In the genomic region with DNA sequence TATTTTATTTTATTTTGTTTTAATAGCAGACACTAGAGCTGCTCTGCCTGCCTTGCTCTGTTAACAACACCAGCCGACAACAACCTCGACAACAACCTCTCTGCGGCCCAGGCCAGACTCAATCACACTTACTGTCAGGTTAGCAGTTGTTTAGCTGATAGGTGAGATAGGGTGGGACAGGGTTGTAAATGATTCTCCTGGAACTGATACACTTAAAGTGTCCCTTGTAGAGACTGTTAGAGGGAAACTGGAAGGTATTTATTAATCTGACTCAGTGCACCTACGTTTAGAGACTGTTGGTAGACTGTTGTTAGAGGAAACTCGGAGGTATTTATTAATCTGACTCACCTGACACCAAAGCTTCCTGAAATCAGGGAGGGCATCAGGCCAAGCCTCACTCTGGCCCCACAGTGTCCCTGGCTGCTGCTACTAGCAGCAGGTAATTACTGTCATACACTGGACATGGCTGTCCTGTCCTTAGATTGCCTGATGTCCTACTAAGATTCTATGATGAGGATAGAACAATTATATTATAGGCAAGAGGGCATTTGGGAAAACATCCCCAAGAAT, we compare ENCODE assay signal across 22 mouse cellular contexts. TPM values are rescaled to one million over a fixed set of nuclear protein-coding genes. Genes with fewer than 3 reads are reported as not detected.
DNase-seq lines count a peak whose midpoint lies in the region; ATAC-seq lines count a peak whose summit lies in the region.
"Had no signal": no experiment of that assay in that cellular context is flagged by ENCODE, and none has a peak within 500 bp of the region (broad histone marks: within the 10 kb centered on the region; RNA-seq: fewer than 3 reads in every experiment).

No protein-coding gene starts in this region.

- ATAC-seq in erythroblast, adult 5-6 weeks (replicated peaks; ENCODE audit: low FRiP score, poor library complexity, severe bottlenecking) = 0 out of 2 replicates have a peak, but pooled peaks have one; percentile 39
- ATAC-seq: activated CD4-positive, CD25-positive, alpha-beta regulatory T cell, adult 4 months; CD4-positive, CD25-positive, alpha-beta regulatory T cell, adult 4 months; Patski had no signal

- peak; percentile 28 to 50 for DNase-seq in cerebellum, postnatal 14 days
- no peak for DNase-seq in cerebellum, adult 18-20 months
- DNase-seq in kidney, adult 8-10 months = peak; percentile 57 to 64
- peak; percentile 60 for DNase-seq in kidney, postnatal 25 days
- DNase-seq in T-cell, adult 2 months (ENCODE audit: low spot score) = no peak
- DNase-seq in layer of hippocampus, adult 11-12 months (ENCODE audit: low spot score) = no peak
- DNase-seq in layer of hippocampus, adult 9-11 months = no peak
- DNase-seq: adrenal gland, postnatal 25 days; cerebellum, adult 11-12 months; cerebellum, postnatal 36 days; gastrocnemius, postnatal 10 days; heart, adult 11 months; heart, postnatal 4 days; layer of hippocampus, postnatal 36 days; lung, embryonic 14.5 days; right cerebral cortex, adult 18-20 months; thymus, adult 2 months had no signal

RNA-seq across cellular contexts. Expression of a gene that starts 21.4 kb away (rescaled TPM):
- total RNA-seq in erythroblast, adult 5-6 weeks (2015; ENCODE audit: low replicate concordance) = not detected in 2 replicates
- total RNA-seq in erythroblast, adult 5-6 weeks (2017; ENCODE audit: low replicate concordance) = not detected in 2 replicates
- total RNA-seq: monocyte, adult 5-6 weeks had no signal

RNA-seq across cellular contexts. Expression of a gene that starts 37.1 kb away (rescaled TPM):
- 0.77 and 3.3 TPM in 2 replicates for total RNA-seq in erythroblast, adult 5-6 weeks (2015; ENCODE audit: low replicate concordance)
- 2.0 and 3.1 TPM in 2 replicates for total RNA-seq in erythroblast, adult 5-6 weeks (2017; ENCODE audit: low replicate concordance)

RNA-seq across cellular contexts. Expression of a gene that starts 41.2 kb away (rescaled TPM):
- 3.8 and 8.4 TPM in 2 replicates for total RNA-seq in erythroblast, adult 5-6 weeks (2015; ENCODE audit: low replicate concordance)
- total RNA-seq in erythroblast, adult 5-6 weeks (2017; ENCODE audit: low replicate concordance) = 7.8 and 11.0 TPM in 2 replicates

RNA-seq across cellular contexts. Expression of a gene that starts 41.4 kb away (rescaled TPM):
- 11.1 and 18.1 TPM in 2 replicates for total RNA-seq in erythroblast, adult 5-6 weeks (2015; ENCODE audit: low replicate concordance)
- total RNA-seq in erythroblast, adult 5-6 weeks (2017; ENCODE audit: low replicate concordance) = 11.7 and 13.0 TPM in 2 replicates

Comparison
In these comparisons a context has a peak if more than half of its experiments do, and no peak if none do; other contexts are left out.
1. DNase-seq: peak in cerebellum, postnatal 14 days (2 of 2), kidney, adult 8-10 months (2 of 2) and kidney, postnatal 25 days (2 of 2); none in cerebellum, adult 18-20 months (0 of 2), T-cell, adult 2 months (single experiment), layer of hippocampus, adult 11-12 months (single experiment) and layer of hippocampus, adult 9-11 months (single experiment).